26 mouse cellular contexts compared by ENCODE assay signal in the genomic region with DNA sequence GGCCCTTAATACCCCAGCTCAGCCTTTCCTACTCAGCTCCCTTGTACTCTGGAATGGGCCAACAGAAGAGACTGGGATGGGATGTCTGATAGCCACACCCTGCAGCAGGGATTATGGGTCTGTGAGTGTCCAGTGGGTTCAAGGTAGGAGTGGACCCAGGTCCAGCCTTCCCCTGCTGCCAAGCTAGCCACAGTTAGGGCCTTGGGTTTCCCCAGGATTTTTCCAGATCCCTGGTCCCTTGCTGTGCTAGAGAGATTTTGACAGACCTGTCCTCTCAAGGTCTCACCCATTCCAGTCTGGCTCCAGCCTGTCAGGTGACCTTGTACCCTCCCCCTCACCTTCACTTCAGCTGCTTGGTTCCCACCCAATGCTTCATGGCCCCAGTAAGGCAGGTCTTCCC. TPM values are rescaled to one million over a fixed set of nuclear protein-coding genes. Genes with fewer than 3 reads are reported as not detected.
DNase-seq lines count a peak whose midpoint lies in the region; ATAC-seq and TF ChIP-seq lines count a peak whose summit lies in the region.
"Had no signal": no experiment of that assay in that cellular context is flagged by ENCODE, and none has a peak within 500 bp of the region (broad histone marks: within the 10 kb centered on the region; RNA-seq: fewer than 3 reads in every experiment).

No protein-coding gene starts in this region.

- peak; percentile 16 for DNase-seq in adrenal gland, adult 8-10 months
- no peak for DNase-seq in adrenal gland, postnatal 10 days
- no peak for DNase-seq in gastrocnemius, adult 2 months
- no peak for DNase-seq in gastrocnemius, postnatal 4 days (ENCODE audit: low spot score in 2 of 2)
- no peak for DNase-seq in stomach, postnatal 0 days (ENCODE audit: low spot score)
- DNase-seq in kidney, adult 18-20 months = no peak
- DNase-seq: B cell, adult 2 months; cerebellum, adult 18-20 months; cerebellum, adult 9-10 months; cerebellum, postnatal 14 days; gastrocnemius, postnatal 14 days; heart, adult 18-20 months; heart, postnatal 14 days; kidney, adult 11 months; kidney, adult 9 months had no signal

- H3K9me3 ChIP-seq in stomach, embryonic 15.5 days = no peaks in the 10 kb centered on the region
- H3K9me3 ChIP-seq in stomach, postnatal 0 days (ENCODE audit: control insufficient read depth, low read length) = no peaks in the 10 kb centered on the region
- H3K9me3 ChIP-seq: forebrain, embryonic 10.5 days; forebrain, embryonic 13.5 days; G1E; heart, embryonic 13.5 days; hindbrain, embryonic 12.5 days had no signal

- no peak for TF ChIP-seq CTCF in gastrocnemius, adult 2 months (IDR thresholded peaks at IDR 0.05)
- no peak for TF ChIP-seq CTCF in stomach, postnatal 0 days (IDR thresholded peaks at IDR 0.05; ENCODE audit: low read depth)

- intact Hi-C loops in gastrocnemius, adult 2 months (cut with DNase I) = no loop called here

- H3K9ac ChIP-seq in stomach, embryonic 15.5 days = no peak overlapping the region
- H3K9ac ChIP-seq in stomach, postnatal 0 days (ENCODE audit: low read length) = no peak overlapping the region
- H3K9ac ChIP-seq: forebrain, embryonic 13.5 days; heart, embryonic 13.5 days; hindbrain, embryonic 12.5 days had no signal

- no peak overlapping the region for H3K4me3 ChIP-seq in gastrocnemius, adult 2 months
- no peak overlapping the region for H3K4me3 ChIP-seq in stomach, embryonic 15.5 days (replicated peaks)
- H3K4me3 ChIP-seq in stomach, postnatal 0 days (ENCODE audit: low read depth, low read length) = no peak overlapping the region
- H3K4me3 ChIP-seq: forebrain, embryonic 10.5 days; forebrain, embryonic 13.5 days; heart, embryonic 13.5 days; hindbrain, embryonic 12.5 days had no signal

- no peaks in the 10 kb centered on the region for H3K4me1 ChIP-seq in stomach, embryonic 15.5 days
- no peaks in the 10 kb centered on the region for H3K4me1 ChIP-seq in stomach, postnatal 0 days (replicated peaks; ENCODE audit: control insufficient read depth, insufficient read depth)
- H3K4me1 ChIP-seq: forebrain, embryonic 10.5 days; forebrain, embryonic 13.5 days; heart, embryonic 13.5 days; hindbrain, embryonic 12.5 days had no signal

- H3K4me2 ChIP-seq in stomach, embryonic 15.5 days = no peak overlapping the region
- H3K4me2 ChIP-seq in stomach, postnatal 0 days (replicated peaks; ENCODE audit: low read depth) = no peak overlapping the region
- H3K4me2 ChIP-seq: forebrain, embryonic 13.5 days; heart, embryonic 13.5 days; hindbrain, embryonic 12.5 days had no signal

- 0 out of 2 replicates have a peak overlapping the region, but pooled peaks have one; percentile 48 for H3K27ac ChIP-seq in gastrocnemius, adult 2 months
- H3K27ac ChIP-seq in stomach, embryonic 15.5 days = peak overlapping the region; percentile 42; the same call in 1 of the 2 replicates
- H3K27ac ChIP-seq in stomach, postnatal 0 days (replicated peaks) = no peak overlapping the region
- H3K27ac ChIP-seq: forebrain, embryonic 10.5 days; forebrain, embryonic 13.5 days; heart, embryonic 13.5 days; hindbrain, embryonic 12.5 days had no signal

- H3K36me3 ChIP-seq in stomach, embryonic 15.5 days = no peaks in the 10 kb centered on the region
- H3K36me3 ChIP-seq in stomach, postnatal 0 days (ENCODE audit: control insufficient read depth, insufficient read depth, low read length) = 0 out of 2 replicates have a peak, but pooled peaks cover 4% of the 10 kb centered on the region

- ATAC-seq in stomach, embryonic 15.5 days (ENCODE audit: insufficient read depth, low FRiP score, low read depth) = peak; percentile 29; the same call in 1 of the 2 replicates
- ATAC-seq in stomach, postnatal 0 days (ENCODE audit: low FRiP score, low TSS enrichment) = no peak
- ATAC-seq: forebrain, embryonic 13.5 days; forebrain, embryonic 16.5 days; hindbrain, embryonic 16.5 days; Patski had no signal

- TF ChIP-seq EP300 in stomach, postnatal 0 days (optimal IDR thresholded peaks at IDR 0.05) = no peak

- H3K27me3 ChIP-seq in stomach, embryonic 15.5 days (replicated peaks) = no peaks in the 10 kb centered on the region
- no peaks in the 10 kb centered on the region for H3K27me3 ChIP-seq in stomach, postnatal 0 days (ENCODE audit: control insufficient read depth, insufficient read depth, low read length)
- H3K27me3 ChIP-seq: forebrain, embryonic 13.5 days; heart, embryonic 13.5 days; hindbrain, embryonic 12.5 days; Patski had no signal

RNA-seq across cellular contexts. Expression of a gene that starts 20.0 kb away (rescaled TPM):
- 1 to 10 TPM in 1 of 4 experiments, under 1 TPM in 2, not detected in 1; 0.23 to 2.5 (median 0.30) TPM for total RNA-seq in adrenal gland, adult 8-10 months (2022)
- under 1 TPM; 0.58 to 0.90 TPM for total RNA-seq in adrenal gland, postnatal 10 days (2021)
- total RNA-seq in gastrocnemius, adult 2 months (2021) = under 1 TPM; 0.11 to 0.13 TPM
- total RNA-seq in gastrocnemius, postnatal 4 days (2021) = under 1 TPM; 0.26 to 0.37 TPM
- 0.40 and 0.57 TPM in 2 replicates for polyA plus RNA-seq in stomach, embryonic 15.5 days (2015; fragmentation: Nextera tagmentation; extraction: Ambion mirVana)
- 0.30 and 0.34 TPM in 2 replicates for polyA plus RNA-seq in stomach, postnatal 0 days (2015; fragmentation: Nextera tagmentation; extraction: Ambion mirVana)
- total RNA-seq: CH12.LX; hematopoietic stem cell, adult 5-6 weeks had no signal
- polyA plus RNA-seq: G1E had no signal

RNA-seq across cellular contexts. Expression of a gene that starts 39.3 kb away (rescaled TPM):
- 10 to 100 TPM; 23.2 to 35.3 (median 27.3) TPM for total RNA-seq in adrenal gland, adult 8-10 months (2022)
- 10 to 100 TPM; 17.6 to 18.7 TPM for total RNA-seq in adrenal gland, postnatal 10 days (2021)
- 10 to 100 TPM; 15.5 to 15.9 TPM for total RNA-seq in gastrocnemius, adult 2 months (2021)
- total RNA-seq in gastrocnemius, postnatal 4 days (2021) = 10 to 100 TPM; 18.8 to 21.7 TPM
- 7.7 and 7.9 TPM in 2 replicates for polyA plus RNA-seq in stomach, embryonic 15.5 days (2015; fragmentation: Nextera tagmentation; extraction: Ambion mirVana)
- 4.7 and 4.9 TPM in 2 replicates for polyA plus RNA-seq in stomach, postnatal 0 days (2015; fragmentation: Nextera tagmentation; extraction: Ambion mirVana)

RNA-seq across cellular contexts. Expression of a gene that starts 53.7 kb away (rescaled TPM):
- total RNA-seq in adrenal gland, adult 8-10 months (2022) = 10 to 100 TPM; 18.3 to 30.6 (median 27.6) TPM
- total RNA-seq in adrenal gland, postnatal 10 days (2021) = 10 to 100 TPM; 14.8 to 42.1 TPM
- total RNA-seq in gastrocnemius, adult 2 months (2021) = 10 to 100 TPM; 54.4 to 64.4 TPM
- 1 to 10 TPM; 6.3 to 6.7 TPM for total RNA-seq in gastrocnemius, postnatal 4 days (2021)
- polyA plus RNA-seq in stomach, embryonic 15.5 days (2015; fragmentation: Nextera tagmentation; extraction: Ambion mirVana) = 11.5 and 13.5 TPM in 2 replicates
- polyA plus RNA-seq in stomach, postnatal 0 days (2015; fragmentation: Nextera tagmentation; extraction: Ambion mirVana) = 4.1 and 4.2 TPM in 2 replicates
- total RNA-seq: CH12.LX; hematopoietic stem cell, adult 5-6 weeks had no signal
- polyA plus RNA-seq: G1E had no signal
